Mouse (Mus musculus) fibroblast of lung, adult 2 months (primary cell): ENCODE results near the gene Rlf.
A peak's percentile ranks its signal among the peaks of the same experiment; 100 is the strongest.
"Not testable (repeated sequence)": the region's sequence is repeated elsewhere in the genome, so short reads cannot be mapped to it uniquely, and the experiment has no call there.

Source experiments
- DNase-seq: peaks from one replicate; pipeline ENCODE4 v3.0.0-alpha.2; 2011; ENCODE audit warnings: low read depth

Rlf gene

GRCm38 (mm10) chr4:121166697-121167096, 48.2 kb downstream of the Rlf start:
- DNase-seq: not testable (repeated sequence)

DNA sequence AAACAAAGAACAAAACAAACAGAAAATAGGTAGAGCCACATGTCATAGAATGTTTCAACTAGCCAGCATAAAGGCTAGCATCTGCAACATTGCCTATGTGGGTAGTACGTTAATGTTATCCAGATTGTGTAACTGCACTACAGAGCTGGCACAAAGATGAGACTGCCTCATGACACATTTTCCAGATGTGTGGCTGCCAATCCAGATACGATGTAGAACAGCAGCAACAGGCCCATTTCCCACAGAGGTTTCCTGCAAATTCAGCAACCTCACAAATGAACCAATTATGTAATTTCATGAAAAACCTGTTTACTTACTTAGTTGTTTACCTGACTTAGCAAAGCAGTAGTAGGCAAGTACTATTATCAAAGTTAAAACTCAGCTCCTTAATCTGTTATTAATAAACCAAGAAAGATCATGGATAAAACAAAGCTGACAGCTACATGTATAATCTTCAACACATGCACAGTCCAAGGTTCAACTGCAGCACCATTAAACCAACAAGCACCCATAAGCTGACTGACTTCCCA, 51.3 kb downstream of the Rlf start:
- DNase-seq: no peak

DNA sequence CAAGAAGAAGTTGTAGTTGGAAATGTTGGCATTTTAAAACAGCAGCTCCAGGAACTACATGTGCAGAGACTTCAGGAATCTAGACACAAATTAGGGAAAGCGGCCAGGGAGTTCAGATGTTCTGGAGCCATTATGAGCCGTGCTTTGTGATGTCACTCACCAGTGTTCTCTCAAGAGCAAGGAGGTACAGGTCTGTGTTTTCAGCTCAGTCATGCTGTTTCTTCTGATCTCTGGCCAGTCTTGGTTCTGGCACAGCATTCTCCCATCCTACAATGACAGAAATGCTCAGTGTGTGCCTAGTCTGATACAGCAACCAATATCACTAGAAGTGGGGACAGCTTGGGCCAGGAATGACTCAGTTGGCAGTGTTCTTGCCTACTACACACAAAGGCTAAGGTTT, 105.8 kb downstream of the Rlf start, which contains the start of gene Tmco2:
TSS of gene Tmco2 (minus strand) at position 101 of the 400 bp plus-strand sequence.
- no peak for DNase-seq

GRCm38 (mm10) chr4:121103304-121103703, 111.6 kb downstream of the Rlf start:
- DNase-seq: no peak

DNA sequence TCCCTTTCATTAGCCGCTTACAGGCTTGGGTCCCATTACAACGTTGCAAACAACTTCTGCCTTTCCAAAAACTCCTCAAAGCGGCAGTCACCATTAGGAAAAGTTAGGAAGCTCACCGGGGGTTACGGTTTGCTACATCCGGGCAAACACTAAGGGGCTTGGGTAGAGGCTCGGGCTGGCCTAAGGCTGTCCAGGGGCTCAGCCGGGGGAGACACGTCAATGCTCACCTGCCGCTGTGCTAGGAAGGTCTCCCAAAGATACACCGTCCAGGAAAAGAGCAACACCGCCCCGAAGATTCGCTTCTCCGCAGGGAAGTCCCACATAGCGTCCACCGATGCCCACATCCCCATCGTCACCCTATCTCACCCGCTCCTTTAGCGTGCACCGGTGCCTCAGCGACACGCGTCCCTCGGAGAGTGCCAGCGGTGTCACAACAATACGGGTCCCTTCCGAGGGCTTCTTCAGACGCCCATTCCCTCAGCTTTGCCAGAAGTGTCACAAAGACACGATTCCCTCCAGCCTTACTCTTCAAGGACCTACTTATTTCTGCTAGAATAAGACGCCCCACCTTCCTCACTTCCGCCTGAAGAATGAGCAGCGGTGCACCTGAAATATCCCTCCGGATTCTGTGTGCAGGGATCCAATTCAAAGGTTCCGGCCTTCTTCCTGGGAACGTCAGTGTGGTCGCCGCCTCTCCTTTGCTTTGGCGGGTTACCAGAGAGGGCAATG, 117.1 kb downstream of the Rlf start, which contains the start of gene Zmpste24:
TSS of gene Zmpste24 (minus strand) at position 592 of the 729 bp plus-strand sequence.
- DNase-seq: peak; percentile 67
